Mouse (Mus musculus): ENCODE measurements around the gene Kif2c. TPM values are rescaled to one million over a fixed set of nuclear protein-coding genes. Genes with fewer than 3 reads are reported as not detected.

Kif2c gene
- polyA plus RNA-seq, 1 experiment from 2014 or later = 42.9 TPM

DNA sequence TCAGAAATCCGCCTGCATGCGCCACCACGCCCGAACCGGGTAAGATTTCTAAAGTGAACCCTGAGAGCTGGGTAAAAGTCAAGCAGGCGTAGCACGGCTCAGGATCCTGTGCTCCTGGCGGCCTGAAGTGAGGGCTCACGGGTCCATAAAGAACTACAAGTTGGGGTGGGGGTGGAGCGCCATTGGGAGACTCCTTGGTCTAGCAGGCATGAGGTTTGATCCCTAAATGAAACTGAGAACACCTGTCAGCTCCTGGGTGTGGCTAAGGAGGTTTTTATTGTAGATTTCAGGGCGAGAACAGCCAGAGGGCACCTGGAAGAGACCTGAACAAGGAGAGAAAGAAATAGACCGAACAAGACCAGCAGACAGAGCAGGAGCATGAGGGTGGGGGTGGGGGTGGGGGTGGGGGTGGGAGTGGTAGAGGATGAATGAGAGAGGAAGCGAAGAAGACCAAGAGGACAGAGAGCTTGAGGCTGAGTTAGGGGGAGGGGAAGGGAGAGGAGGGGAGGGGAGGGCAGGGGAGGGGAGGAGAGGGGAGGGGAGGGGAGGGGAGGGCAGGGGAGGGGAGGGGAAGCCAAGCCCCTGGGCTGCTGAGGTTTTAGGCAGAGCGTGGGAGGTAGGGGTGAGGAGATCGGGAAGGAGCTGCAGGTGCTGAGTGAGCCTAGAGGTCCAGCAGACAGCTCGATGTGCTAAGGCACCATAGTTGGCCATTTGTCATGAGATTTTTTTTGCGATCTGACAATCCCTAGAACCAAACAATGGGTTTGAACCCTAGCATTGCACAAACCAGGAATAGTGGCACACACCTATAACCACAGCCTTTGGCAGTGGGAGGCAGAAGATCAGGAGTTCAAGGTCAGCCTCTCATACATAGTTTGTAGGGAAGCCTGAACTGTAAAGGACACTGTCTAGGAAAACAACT lies 43.9 kb downstream of the Kif2c start:
- H3K9ac ChIP-seq (ENCODE audit: low read depth, low read length) = no peak overlapping the region
- no peak overlapping the region for H3K27ac ChIP-seq (replicated peaks; ENCODE audit: low read depth, low read length)
- no peaks in the 10 kb centered on the region for H3K4me1 ChIP-seq (ENCODE audit: control insufficient read depth, insufficient read depth, low read length)
- H3K4me2 ChIP-seq (ENCODE audit: low read depth, low read length) = no peak overlapping the region
- no peaks in the 10 kb centered on the region for H3K27me3 ChIP-seq (replicated peaks; ENCODE audit: control insufficient read depth, insufficient read depth, low read length)
- no peaks in the 10 kb centered on the region for H3K36me3 ChIP-seq (ENCODE audit: control insufficient read depth, insufficient read depth, low read length)
- ATAC-seq (ENCODE audit: low read depth) (no peak), DNase-seq (ENCODE audit: low spot score) (no peak)
- H3K4me3 ChIP-seq (ENCODE audit: low read depth, low read length) = no peak overlapping the region
- H3K9me3 ChIP-seq (ENCODE audit: control insufficient read depth, low read length) = no peaks in the 10 kb centered on the region
- WGBS = 73% methylated on average over 16 of the region's 17 CpGs

DNA sequence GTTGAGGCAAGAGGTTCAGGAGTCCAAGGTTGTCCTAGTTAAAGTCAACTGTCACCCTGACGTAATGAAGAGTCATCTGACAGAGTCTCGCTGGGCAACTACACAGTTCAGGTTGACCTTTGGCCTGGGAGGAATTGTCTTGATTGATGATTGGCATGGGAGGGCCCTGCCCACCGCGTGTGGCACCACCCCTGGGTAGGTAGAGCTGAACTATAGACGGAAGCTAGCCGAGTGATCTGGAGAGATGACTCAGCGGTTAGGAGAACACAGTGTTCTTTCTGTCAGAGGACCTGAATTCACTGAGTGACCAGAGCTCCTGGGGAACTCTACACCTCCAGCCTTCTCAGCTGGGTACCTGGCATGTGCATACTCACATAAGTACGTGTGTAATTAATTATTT lies 46.4 kb downstream of the Kif2c start:
- Histone ChIP-seq H3K4me2 (ENCODE audit: low read depth, low read length) (no peak overlapping the region), H3K27ac (replicated peaks; ENCODE audit: low read depth, low read length) (no peak overlapping the region), H3K4me1 (ENCODE audit: control insufficient read depth, insufficient read depth, low read length) (peaks cover 4% of the 10 kb centered on the region; the same call in 1 of the 2 replicates), H3K27me3 (replicated peaks; ENCODE audit: control insufficient read depth, insufficient read depth, low read length) (peaks cover 20% of the 10 kb centered on the region), H3K9me3 (ENCODE audit: control insufficient read depth, low read length) (no peaks in the 10 kb centered on the region), H3K9ac (ENCODE audit: low read depth, low read length) (no peak overlapping the region), H3K4me3 (ENCODE audit: low read depth, low read length) (no peak overlapping the region), H3K36me3 (ENCODE audit: control insufficient read depth, insufficient read depth, low read length) (peaks cover 4% of the 10 kb centered on the region; the same call in 1 of the 2 replicates)
- ATAC-seq (ENCODE audit: low read depth) (no peak), DNase-seq (ENCODE audit: low spot score) (no peak)
- 23% methylated on average over 8 of the region's 8 CpGs for WGBS

GRCm38 (mm10) chr4:117134601-117134995 lies 47.8 kb downstream of the Kif2c start:
- H3K9ac ChIP-seq (ENCODE audit: low read depth, low read length) = no peak overlapping the region
- peaks cover 4% of the 10 kb centered on the region; the same call in 1 of the 2 replicates for H3K4me1 ChIP-seq (ENCODE audit: control insufficient read depth, insufficient read depth, low read length)
- no peaks in the 10 kb centered on the region for H3K9me3 ChIP-seq (ENCODE audit: control insufficient read depth, low read length)
- no peak overlapping the region for H3K4me2 ChIP-seq (ENCODE audit: low read depth, low read length)
- peaks cover 20% of the 10 kb centered on the region for H3K27me3 ChIP-seq (replicated peaks; ENCODE audit: control insufficient read depth, insufficient read depth, low read length)
- peaks cover 12% of the 10 kb centered on the region for H3K36me3 ChIP-seq (ENCODE audit: control insufficient read depth, insufficient read depth, low read length)
- DNase-seq (ENCODE audit: low spot score) (no peak), ATAC-seq (ENCODE audit: low read depth) (no peak)
- peak overlapping the region; percentile 83; the same call in 1 of the 2 replicates for H3K4me3 ChIP-seq (ENCODE audit: low read depth, low read length)
- no peak overlapping the region for H3K27ac ChIP-seq (replicated peaks; ENCODE audit: low read depth, low read length)
- 35% methylated on average over 2 of the region's 2 CpGs for WGBS

DNA sequence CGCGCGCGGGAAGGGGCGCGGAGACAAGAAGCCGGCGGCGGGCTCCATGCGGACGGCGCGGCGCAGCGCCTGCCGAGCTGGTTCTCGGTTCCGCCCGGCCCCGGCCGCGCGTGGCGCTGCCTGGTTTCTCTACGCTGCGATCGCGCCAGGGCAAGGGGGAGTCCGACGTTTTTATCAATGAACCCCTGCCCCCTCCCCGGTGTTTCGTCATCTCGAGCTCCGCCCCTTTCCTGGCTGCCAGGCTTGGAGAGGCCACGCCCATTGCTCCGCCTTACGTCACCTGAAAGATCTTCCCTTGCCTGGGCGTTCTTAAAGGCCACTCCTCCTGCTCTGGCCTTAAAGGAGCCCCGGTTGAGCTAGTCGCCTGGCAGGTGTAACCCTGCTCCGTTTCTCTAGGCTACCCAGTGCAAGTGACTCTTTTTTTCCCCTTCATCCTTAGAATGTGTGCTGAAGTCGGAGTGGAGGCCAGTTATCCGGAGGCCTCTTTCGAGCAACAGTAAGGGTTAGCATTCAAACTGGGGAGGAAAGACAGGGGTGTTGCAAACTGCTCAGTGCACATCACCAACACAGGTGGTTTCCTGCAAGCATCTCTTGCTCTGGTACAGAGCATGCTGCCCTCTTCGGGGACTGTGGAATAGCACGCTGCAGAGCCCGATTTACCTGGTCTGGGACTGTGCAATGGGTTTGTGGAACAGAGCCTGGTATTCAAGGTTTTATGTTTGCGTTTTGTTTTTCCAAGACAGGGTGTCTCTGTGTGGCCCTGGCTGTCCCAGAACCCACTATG lies 48.4 kb downstream of the Kif2c start, which contains the start of gene Plk3:
Plk3 (minus strand) TSS at position 147 of the 784 bp plus-strand sequence.
- H3K4me3 ChIP-seq (ENCODE audit: low read depth, low read length) = peak within 1 kb of the TSS; percentile 83
- peak within 1 kb of the TSS; percentile 84 for H3K9ac ChIP-seq (ENCODE audit: low read depth, low read length)
- peaks cover 12% of the 10 kb centered on the region for H3K36me3 ChIP-seq (ENCODE audit: control insufficient read depth, insufficient read depth, low read length)
- ATAC-seq (ENCODE audit: low read depth) (peak; percentile 93), DNase-seq (ENCODE audit: low spot score) (peak; percentile 98)
- WGBS = 2% methylated on average over 27 of the region's 48 CpGs
- no peaks in the 10 kb centered on the region for H3K9me3 ChIP-seq (ENCODE audit: control insufficient read depth, low read length)
- peaks cover 4% of the 10 kb centered on the region; the same call in 1 of the 2 replicates for H3K4me1 ChIP-seq (ENCODE audit: control insufficient read depth, insufficient read depth, low read length)
- H3K27ac ChIP-seq (replicated peaks; ENCODE audit: low read depth, low read length) = peak within 1 kb of the TSS; percentile 52; the same call in 1 of the 2 replicates
- H3K27me3 ChIP-seq (replicated peaks; ENCODE audit: control insufficient read depth, insufficient read depth, low read length) = peaks cover 20% of the 10 kb centered on the region
- H3K4me2 ChIP-seq (ENCODE audit: low read depth, low read length) = peak within 1 kb of the TSS; percentile 97

DNA sequence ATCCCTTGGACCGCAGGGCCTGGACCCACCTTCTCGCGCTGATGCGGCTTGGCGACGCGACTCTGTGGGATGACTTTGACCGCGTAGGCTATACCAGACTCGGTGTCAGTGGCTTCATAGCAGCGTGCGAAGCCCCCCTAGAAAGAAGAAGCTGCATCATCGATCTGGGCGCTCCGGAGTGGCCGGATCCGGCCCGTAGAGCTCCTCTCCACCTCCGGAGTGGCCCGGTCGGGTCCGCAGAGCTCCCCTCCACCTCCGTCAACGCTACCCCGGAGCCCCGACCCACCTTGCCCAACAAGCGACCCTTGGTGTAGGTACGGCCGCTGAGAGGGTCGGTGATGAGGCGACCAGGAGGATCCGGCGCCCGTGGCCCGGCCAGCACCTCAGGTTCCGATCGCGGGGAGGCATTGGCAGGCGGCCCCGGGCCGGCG lies 49.1 kb downstream of the Kif2c start:
- H3K9me3 ChIP-seq (ENCODE audit: control insufficient read depth, low read length) = no peaks in the 10 kb centered on the region
- DNase-seq (ENCODE audit: low spot score) = no peak
- H3K4me3 ChIP-seq (ENCODE audit: low read depth, low read length) = peak overlapping the region; percentile 83
- H3K4me2 ChIP-seq (ENCODE audit: low read depth, low read length) = peak overlapping the region; percentile 97
- H3K36me3 ChIP-seq (ENCODE audit: control insufficient read depth, insufficient read depth, low read length) = peaks cover 12% of the 10 kb centered on the region
- peaks cover 4% of the 10 kb centered on the region; the same call in 1 of the 2 replicates for H3K4me1 ChIP-seq (ENCODE audit: control insufficient read depth, insufficient read depth, low read length)
- peak; percentile 30 for ATAC-seq (ENCODE audit: low read depth)
- peak overlapping the region; percentile 84 for H3K9ac ChIP-seq (ENCODE audit: low read depth, low read length)
- H3K27me3 ChIP-seq (replicated peaks; ENCODE audit: control insufficient read depth, insufficient read depth, low read length) = peaks cover 20% of the 10 kb centered on the region
- under 1% methylated on average over 31 of the region's 42 CpGs for WGBS
- H3K27ac ChIP-seq (replicated peaks; ENCODE audit: low read depth, low read length) = peak overlapping the region; percentile 52; the same call in 1 of the 2 replicates

DNA sequence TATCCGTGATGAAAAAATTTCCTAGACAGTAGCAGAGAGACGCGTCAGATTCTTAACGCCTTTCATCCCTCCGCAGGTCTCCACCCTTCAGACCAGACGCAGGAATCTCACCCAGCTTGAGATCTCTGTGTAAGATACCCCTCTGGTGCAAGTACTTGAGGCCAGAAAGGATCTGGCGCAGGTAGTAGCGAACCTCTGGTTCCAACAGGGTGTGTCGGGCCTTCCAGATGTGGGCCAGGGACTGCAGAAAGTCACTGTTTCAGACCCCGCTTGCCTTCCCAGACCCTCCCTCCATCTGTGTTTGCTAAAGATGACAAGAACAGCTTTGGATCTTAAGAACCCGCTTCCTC lies 49.7 kb downstream of the Kif2c start:
- Histone ChIP-seq H3K4me3 (ENCODE audit: low read depth, low read length) (peak overlapping the region; percentile 83), H3K36me3 (ENCODE audit: control insufficient read depth, insufficient read depth, low read length) (peaks cover 12% of the 10 kb centered on the region), H3K9ac (ENCODE audit: low read depth, low read length) (peak overlapping the region; percentile 84), H3K27ac (replicated peaks; ENCODE audit: low read depth, low read length) (no peak overlapping the region), H3K9me3 (ENCODE audit: control insufficient read depth, low read length) (no peaks in the 10 kb centered on the region), H3K27me3 (replicated peaks; ENCODE audit: control insufficient read depth, insufficient read depth, low read length) (peaks cover 20% of the 10 kb centered on the region), H3K4me1 (ENCODE audit: control insufficient read depth, insufficient read depth, low read length) (peaks cover 4% of the 10 kb centered on the region; the same call in 1 of the 2 replicates), H3K4me2 (ENCODE audit: low read depth, low read length) (peak overlapping the region; percentile 97)
- no peak for DNase-seq (ENCODE audit: low spot score)
- ATAC-seq (ENCODE audit: low read depth) = no peak
- 15% methylated on average over 11 of the region's 11 CpGs for WGBS

- peaks cover 20% of the 10 kb centered on the region for H3K27me3 ChIP-seq (replicated peaks; ENCODE audit: control insufficient read depth, insufficient read depth, low read length)
- ATAC-seq (ENCODE audit: low read depth) = peak; percentile 42; the same call in 1 of the 2 replicates
These were observed 50.3 kb downstream of the Kif2c start for GRCm38 (mm10) chr4:117131890-117132793.

More at GRCm38 (mm10) chr4:117131890-117132793, 50.3 kb downstream of the Kif2c start:
- WGBS = 28% methylated on average over 7 of the region's 7 CpGs
- H3K4me3 ChIP-seq (ENCODE audit: low read depth, low read length) = peak overlapping the region; percentile 83
- H3K9ac ChIP-seq (ENCODE audit: low read depth, low read length) = 0 out of 2 replicates have a peak overlapping the region, but pooled peaks have one; percentile 84
- no peaks in the 10 kb centered on the region for H3K9me3 ChIP-seq (ENCODE audit: control insufficient read depth, low read length)
- DNase-seq (ENCODE audit: low spot score) = peak; percentile 72
- peak overlapping the region; percentile 97 for H3K4me2 ChIP-seq (ENCODE audit: low read depth, low read length)
- peaks cover 12% of the 10 kb centered on the region for H3K36me3 ChIP-seq (ENCODE audit: control insufficient read depth, insufficient read depth, low read length)
- peaks cover 4% of the 10 kb centered on the region; the same call in 1 of the 2 replicates for H3K4me1 ChIP-seq (ENCODE audit: control insufficient read depth, insufficient read depth, low read length)
- no peak overlapping the region for H3K27ac ChIP-seq (replicated peaks; ENCODE audit: low read depth, low read length)

Data from embryonic facial prominence, embryonic 14.5 days (tissue).